ENCODE assay signal across 31 mouse cellular contexts in the genomic region with DNA sequence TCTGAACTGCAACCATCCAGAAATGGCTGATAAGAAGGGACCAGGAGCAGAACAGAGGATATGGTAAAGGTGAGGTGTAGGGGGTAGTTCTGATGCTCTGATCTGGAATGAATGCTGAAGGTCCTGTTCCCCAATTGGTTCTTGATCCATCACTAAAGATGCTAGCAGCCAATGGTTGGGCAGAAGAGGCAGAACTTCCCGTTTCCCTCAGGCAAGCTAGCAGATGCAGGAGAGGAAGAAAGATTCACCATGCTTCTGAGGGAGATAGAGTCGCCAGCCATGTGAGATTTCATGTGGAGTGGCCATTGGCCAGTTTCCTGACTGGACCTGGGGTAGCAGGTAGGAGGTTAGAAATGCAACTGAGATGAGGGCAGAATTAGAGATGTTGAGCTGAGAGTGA.
"Had no signal": no experiment of that assay in that cellular context is flagged by ENCODE, and none has a peak within 500 bp of the region (broad histone marks: within the 10 kb centered on the region; RNA-seq: fewer than 3 reads in every experiment).

No protein-coding gene starts in this region.

- ATAC-seq: liver, embryonic 12.5 days; liver, postnatal 0 days; lung, postnatal 0 days; midbrain, embryonic 13.5 days; midbrain, embryonic 15.5 days; midbrain, embryonic 16.5 days had no signal

- H3K27me3 ChIP-seq: limb, embryonic 12.5 days; limb, embryonic 13.5 days; limb, embryonic 15.5 days; liver, embryonic 12.5 days; liver, embryonic 13.5 days; liver, embryonic 15.5 days; lung, embryonic 15.5 days; megakaryocyte, embryonic 14.5 days; midbrain, embryonic 12.5 days; midbrain, embryonic 13.5 days; midbrain, embryonic 15.5 days; neural tube, embryonic 12.5 days had no signal

- H3K27ac ChIP-seq: limb, embryonic 10.5 days; limb, embryonic 12.5 days; limb, embryonic 13.5 days; limb, embryonic 15.5 days; liver, embryonic 12.5 days; liver, embryonic 13.5 days; liver, embryonic 14.5 days; liver, embryonic 15.5 days; lung, embryonic 15.5 days; macrophage; midbrain, embryonic 10.5 days; midbrain, embryonic 12.5 days; midbrain, embryonic 13.5 days; midbrain, embryonic 15.5 days; neural tube, embryonic 12.5 days had no signal

- H3K9ac ChIP-seq: limb, embryonic 12.5 days; limb, embryonic 13.5 days; limb, embryonic 15.5 days; liver, embryonic 12.5 days; liver, embryonic 13.5 days; liver, embryonic 14.5 days; liver, embryonic 15.5 days; liver, postnatal 0 days; lung, embryonic 14.5 days; lung, embryonic 15.5 days; midbrain, embryonic 12.5 days; midbrain, embryonic 13.5 days; midbrain, embryonic 15.5 days; neural tube, embryonic 12.5 days had no signal

- H3K9me3 ChIP-seq: limb, embryonic 10.5 days; limb, embryonic 12.5 days; limb, embryonic 13.5 days; limb, embryonic 15.5 days; liver, embryonic 12.5 days; liver, embryonic 13.5 days; liver, embryonic 15.5 days; lung, embryonic 15.5 days; megakaryocyte, embryonic 14.5 days; midbrain, embryonic 10.5 days; midbrain, embryonic 12.5 days; midbrain, embryonic 13.5 days; midbrain, embryonic 15.5 days; neural tube, embryonic 12.5 days had no signal

- H3K4me1 ChIP-seq: liver, embryonic 12.5 days; liver, embryonic 13.5 days; liver, embryonic 15.5 days; megakaryocyte, embryonic 14.5 days; midbrain, embryonic 10.5 days; midbrain, embryonic 13.5 days; midbrain, embryonic 15.5 days; neural tube, embryonic 12.5 days had no signal

- H3K36me3 ChIP-seq: limb, embryonic 10.5 days; limb, embryonic 12.5 days; limb, embryonic 13.5 days; limb, embryonic 15.5 days; liver, embryonic 12.5 days; liver, embryonic 13.5 days; liver, embryonic 15.5 days; lung, embryonic 15.5 days; midbrain, embryonic 10.5 days; midbrain, embryonic 12.5 days; midbrain, embryonic 13.5 days; midbrain, embryonic 15.5 days; neural tube, embryonic 12.5 days had no signal

- H3K4me2 ChIP-seq: limb, embryonic 12.5 days; limb, embryonic 13.5 days; limb, embryonic 15.5 days; liver, embryonic 11.5 days; liver, embryonic 12.5 days; liver, embryonic 13.5 days; liver, embryonic 15.5 days; lung, embryonic 14.5 days; lung, embryonic 15.5 days; midbrain, embryonic 11.5 days; midbrain, embryonic 12.5 days; midbrain, embryonic 13.5 days; midbrain, embryonic 15.5 days; neural tube, embryonic 12.5 days had no signal

- H3K4me3 ChIP-seq: limb, embryonic 10.5 days; limb, embryonic 12.5 days; limb, embryonic 13.5 days; limb, embryonic 15.5 days; liver, embryonic 12.5 days; liver, embryonic 13.5 days; liver, embryonic 15.5 days; lung, embryonic 15.5 days; megakaryocyte, embryonic 14.5 days; midbrain, embryonic 10.5 days; midbrain, embryonic 12.5 days; midbrain, embryonic 13.5 days; midbrain, embryonic 15.5 days; myocyte; neural tube, embryonic 12.5 days had no signal

- DNase-seq: left cerebral cortex, postnatal 4 days; liver; liver, embryonic 13.5 days; liver, postnatal 0 days; lung, adult 18-20 months; lung, adult 2 months; lung, embryonic 14.5 days; lung, postnatal 10 days; lung, postnatal 14 days; lung, postnatal 36 days; midbrain, embryonic 14.5 days had no signal
